Mouse (Mus musculus): ENCODE results near the gene Emc8. TPM values are rescaled to one million over a fixed set of nuclear protein-coding genes. Genes with fewer than 3 reads are reported as not detected.
A peak's percentile ranks its signal among the peaks of the same experiment; 100 is the strongest.

Gene Emc8
- total and polyA plus RNA-seq, 2 experiments from 2014 or later = 45.4 to 134 TPM

GRCm38 (mm10) chr8:120672626-120673229, 4.4 kb upstream of the Emc8 start:
- Histone ChIP-seq H3K27ac (ENCODE audit: low read depth) (no peak overlapping the region), H3K4me3 (ENCODE audit: low read depth, low read length) (no peak overlapping the region), H3K9me3 (replicated peaks; ENCODE audit: control insufficient read depth, low read length) (no peaks in the 10 kb centered on the region), H3K4me1 (ENCODE audit: control insufficient read depth, insufficient read depth) (peaks cover 18% of the 10 kb centered on the region), H3K27me3 (ENCODE audit: control insufficient read depth, insufficient read depth, low read length) (no peaks in the 10 kb centered on the region), H3K36me3 (replicated peaks; ENCODE audit: control insufficient read depth, insufficient read depth, low read length) (peaks cover 64% of the 10 kb centered on the region), H3K4me2 (ENCODE audit: low read depth, low read length) (no peak overlapping the region), H3K9ac (replicated peaks; ENCODE audit: low read depth, low read length) (no peak overlapping the region)
- TF ChIP-seq EP300 (IDR thresholded peaks at IDR 0.05; ENCODE audit: low read depth) (no peak), CTCF (IDR thresholded peaks at IDR 0.05; ENCODE audit: low read depth) (no peak)
- DNase-seq (ENCODE audit: low spot score) (no peak), ATAC-seq (ENCODE audit: insufficient read depth, low read depth) (no peak)
- 84% methylated on average over 16 of the region's 16 CpGs for WGBS

DNA sequence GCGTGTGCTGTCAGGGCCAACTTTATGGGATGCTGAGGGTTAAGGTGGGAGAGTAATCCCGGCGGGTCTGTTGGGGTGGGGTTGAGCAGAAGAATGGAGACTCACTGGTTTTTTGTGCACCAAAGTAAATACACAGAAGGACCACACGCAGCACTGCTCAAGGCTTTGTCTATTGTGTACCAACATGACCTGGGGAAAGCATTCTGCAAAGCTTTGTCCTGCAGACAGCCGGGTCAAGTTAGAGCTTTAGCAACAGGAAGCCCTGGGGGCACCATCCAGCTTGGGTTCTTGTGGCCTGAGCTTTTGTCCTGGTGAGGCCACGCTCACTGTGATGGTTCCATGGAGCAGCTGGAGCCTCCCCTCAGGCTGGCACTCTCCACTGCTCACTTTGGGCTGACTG, 3.4 kb upstream of the Emc8 start:
- peaks cover 21% of the 10 kb centered on the region for H3K4me1 ChIP-seq (ENCODE audit: control insufficient read depth, insufficient read depth)
- 73% methylated on average over 6 of the region's 6 CpGs for WGBS
- no peak for TF ChIP-seq EP300 (IDR thresholded peaks at IDR 0.05; ENCODE audit: low read depth)
- TF ChIP-seq CTCF (IDR thresholded peaks at IDR 0.05; ENCODE audit: low read depth) = no peak

GRCm38 (mm10) chr8:120667561-120668373, 606 bp downstream of the Emc8 start, which contains the start of the genes Gm27021 and Cox4i1:
Gm27021 (minus strand) TSS chr8:120668079.
Cox4i1 (plus strand) TSS chr8:120668222.
- H3K9ac ChIP-seq (replicated peaks; ENCODE audit: low read depth, low read length) = peak within 1 kb of the TSS; percentile 99
- peak; percentile 95 for DNase-seq (ENCODE audit: low spot score)
- 0% methylated on average over 72 of the region's 105 CpGs for WGBS
- H3K4me2 ChIP-seq (ENCODE audit: low read depth, low read length) = peak within 1 kb of the TSS; percentile 88
- peak within 1 kb of the TSS; percentile 98 for H3K27ac ChIP-seq (ENCODE audit: low read depth)
- peak within 1 kb of the TSS; percentile 87 for H3K4me3 ChIP-seq (ENCODE audit: low read depth, low read length)
- peak; percentile 96 for ATAC-seq (ENCODE audit: insufficient read depth, low read depth)
- H3K27me3 ChIP-seq (ENCODE audit: control insufficient read depth, insufficient read depth, low read length) = no peaks in the 10 kb centered on the region
- H3K4me1 ChIP-seq (ENCODE audit: control insufficient read depth, insufficient read depth) = peaks cover 28% of the 10 kb centered on the region
- TF ChIP-seq EP300 (IDR thresholded peaks at IDR 0.05; ENCODE audit: low read depth) = no peak
- TF ChIP-seq CTCF (IDR thresholded peaks at IDR 0.05; ENCODE audit: low read depth) = no peak
- peaks cover 36% of the 10 kb centered on the region for H3K36me3 ChIP-seq (replicated peaks; ENCODE audit: control insufficient read depth, insufficient read depth, low read length)
- H3K9me3 ChIP-seq (replicated peaks; ENCODE audit: control insufficient read depth, low read length) = no peaks in the 10 kb centered on the region

More for the DNA sequence above, 3.4 kb upstream of the Emc8 start:
- H3K4me2 ChIP-seq (ENCODE audit: low read depth, low read length) = no peak overlapping the region
- no peaks in the 10 kb centered on the region for H3K9me3 ChIP-seq (replicated peaks; ENCODE audit: control insufficient read depth, low read length)
- no peak overlapping the region for H3K27ac ChIP-seq (ENCODE audit: low read depth)
- DNase-seq (ENCODE audit: low spot score) = no peak
- ATAC-seq (ENCODE audit: insufficient read depth, low read depth) = no peak
- peaks cover 56% of the 10 kb centered on the region for H3K36me3 ChIP-seq (replicated peaks; ENCODE audit: control insufficient read depth, insufficient read depth, low read length)
- no peak overlapping the region for H3K9ac ChIP-seq (replicated peaks; ENCODE audit: low read depth, low read length)
- H3K27me3 ChIP-seq (ENCODE audit: control insufficient read depth, insufficient read depth, low read length) = no peaks in the 10 kb centered on the region
- no peak overlapping the region for H3K4me3 ChIP-seq (ENCODE audit: low read depth, low read length)

GRCm38 (mm10) chr8:120666807-120667470, 1.4 kb downstream of the Emc8 start:
- Histone ChIP-seq H3K27me3 (ENCODE audit: control insufficient read depth, insufficient read depth, low read length) (no peaks in the 10 kb centered on the region), H3K27ac (ENCODE audit: low read depth) (peak overlapping the region; percentile 98), H3K36me3 (replicated peaks; ENCODE audit: control insufficient read depth, insufficient read depth, low read length) (peaks cover 28% of the 10 kb centered on the region), H3K9me3 (replicated peaks; ENCODE audit: control insufficient read depth, low read length) (no peaks in the 10 kb centered on the region), H3K4me2 (ENCODE audit: low read depth, low read length) (peak overlapping the region; percentile 88), H3K4me3 (ENCODE audit: low read depth, low read length) (peak overlapping the region; percentile 87), H3K4me1 (ENCODE audit: control insufficient read depth, insufficient read depth) (peaks cover 28% of the 10 kb centered on the region), H3K9ac (replicated peaks; ENCODE audit: low read depth, low read length) (peak overlapping the region; percentile 99)
- DNase-seq (ENCODE audit: low spot score) = no peak
- WGBS = 8% methylated on average over 17 of the region's 17 CpGs
- ATAC-seq (ENCODE audit: insufficient read depth, low read depth) = no peak
- TF ChIP-seq EP300 (IDR thresholded peaks at IDR 0.05; ENCODE audit: low read depth) (no peak), CTCF (IDR thresholded peaks at IDR 0.05; ENCODE audit: low read depth) (no peak)

DNA sequence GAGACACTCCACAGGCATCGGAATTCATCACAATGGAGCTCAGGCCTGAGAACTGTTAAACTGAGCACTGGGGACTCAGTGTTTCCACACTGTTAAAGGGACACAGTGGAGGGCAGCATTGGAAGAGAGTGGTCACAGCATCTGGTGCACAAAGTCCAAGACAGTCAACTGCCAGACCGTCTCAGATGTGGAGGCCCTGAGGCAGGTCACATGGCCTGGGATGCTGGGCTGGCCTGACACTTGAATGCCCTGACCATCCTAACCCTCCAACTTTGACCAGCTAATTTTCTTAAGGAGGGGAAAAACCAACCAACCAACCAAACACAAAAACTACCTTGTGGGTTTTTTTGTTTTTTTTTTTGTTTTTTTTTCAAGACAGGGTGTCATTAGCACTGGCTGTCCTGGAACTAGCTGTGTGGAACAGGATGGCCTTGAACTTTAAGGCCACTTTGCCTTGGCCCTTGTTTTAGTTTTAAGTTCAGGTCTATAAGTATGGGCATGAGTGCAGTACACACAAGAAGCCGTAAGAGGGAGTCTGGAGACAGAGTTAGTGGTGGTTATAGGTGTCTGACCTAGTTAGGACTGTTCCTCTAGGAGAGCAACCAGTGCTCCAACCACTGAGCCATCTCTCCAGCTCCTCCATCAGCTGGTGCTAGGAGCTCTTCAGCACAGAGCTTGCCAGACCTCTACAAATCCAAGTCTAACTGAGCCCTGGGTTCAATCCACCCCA, 2.5 kb downstream of the Emc8 start:
- no peak for ATAC-seq (ENCODE audit: insufficient read depth, low read depth)
- no peak for DNase-seq (ENCODE audit: low spot score)
- Histone ChIP-seq H3K4me2 (ENCODE audit: low read depth, low read length) (peak overlapping the region; percentile 88), H3K4me1 (ENCODE audit: control insufficient read depth, insufficient read depth) (peaks cover 28% of the 10 kb centered on the region), H3K9ac (replicated peaks; ENCODE audit: low read depth, low read length) (peak overlapping the region; percentile 5; the same call in 1 of the 2 replicates), H3K27me3 (ENCODE audit: control insufficient read depth, insufficient read depth, low read length) (no peaks in the 10 kb centered on the region), H3K9me3 (replicated peaks; ENCODE audit: control insufficient read depth, low read length) (no peaks in the 10 kb centered on the region), H3K4me3 (ENCODE audit: low read depth, low read length) (no peak overlapping the region), H3K27ac (ENCODE audit: low read depth) (no peak overlapping the region), H3K36me3 (replicated peaks; ENCODE audit: control insufficient read depth, insufficient read depth, low read length) (peaks cover 17% of the 10 kb centered on the region)
- WGBS = 66% methylated on average over 3 of the region's 3 CpGs
- TF ChIP-seq CTCF (IDR thresholded peaks at IDR 0.05; ENCODE audit: low read depth) (peak; percentile 5; the same call in 1 of the 2 replicates), EP300 (IDR thresholded peaks at IDR 0.05; ENCODE audit: low read depth) (no peak)

Measured in heart, postnatal 0 days (tissue).